ENCODE assay signal across 18 mouse cellular contexts in genomic region chr14:29028391-29029106, GRCm38 (mm10). TPM values are rescaled to one million over a fixed set of nuclear protein-coding genes. Genes with fewer than 3 reads are reported as not detected.
DNase-seq lines count a peak whose midpoint lies in the region; ATAC-seq and TF ChIP-seq lines count a peak whose summit lies in the region.
"Had no signal": no experiment of that assay in that cellular context is flagged by ENCODE, and none has a peak within 500 bp of the region (broad histone marks: within the 10 kb centered on the region; RNA-seq: fewer than 3 reads in every experiment).

No protein-coding gene starts in this region.

- TF ChIP-seq CTCF in midbrain, postnatal 0 days (IDR thresholded peaks at IDR 0.05) = no peak

- 67% methylated on average over 6 of the region's 6 CpGs for WGBS in midbrain, embryonic 12.5 days
- WGBS in midbrain, postnatal 0 days = 41% methylated on average over 6 of the region's 6 CpGs
- WGBS in embryonic facial prominence, embryonic 13.5 days = 26% methylated on average over 6 of the region's 6 CpGs
- 20% methylated on average over 6 of the region's 6 CpGs for WGBS in limb, embryonic 13.5 days
- WGBS in heart, embryonic 12.5 days = 76% methylated on average over 6 of the region's 6 CpGs

- H3K4me1 ChIP-seq in midbrain, embryonic 12.5 days = peaks cover 10% of the 10 kb centered on the region; the same call in 1 of the 2 replicates
- H3K4me1 ChIP-seq in midbrain, postnatal 0 days (ENCODE audit: insufficient read depth, low read length) = peaks cover 5% of the 10 kb centered on the region; the same call in 1 of the 2 replicates
- H3K4me1 ChIP-seq in embryonic facial prominence, embryonic 13.5 days = peaks cover 34% of the 10 kb centered on the region
- H3K4me1 ChIP-seq in limb, embryonic 13.5 days = peaks cover 27% of the 10 kb centered on the region
- peaks cover 17% of the 10 kb centered on the region for H3K4me1 ChIP-seq in heart, embryonic 12.5 days (replicated peaks)

- no peaks in the 10 kb centered on the region for H3K36me3 ChIP-seq in midbrain, embryonic 12.5 days
- H3K36me3 ChIP-seq in midbrain, postnatal 0 days (ENCODE audit: insufficient read depth, low read length) = no peaks in the 10 kb centered on the region
- no peaks in the 10 kb centered on the region for H3K36me3 ChIP-seq in embryonic facial prominence, embryonic 13.5 days
- no peaks in the 10 kb centered on the region for H3K36me3 ChIP-seq in limb, embryonic 13.5 days
- H3K36me3 ChIP-seq in heart, embryonic 12.5 days = no peaks in the 10 kb centered on the region
- H3K36me3 ChIP-seq: G1E; heart, embryonic 15.5 days had no signal

- DNase-seq in midbrain, postnatal 0 days (ENCODE audit: low spot score) = no peak
- peak; percentile 43 for DNase-seq in forelimb bud, embryonic 11.5 days (ENCODE audit: low read depth, low spot score)
- no peak for DNase-seq in neural tube, embryonic 10.5 days (ENCODE audit: extremely low spot score, low spot score)
- DNase-seq in cerebellum, adult 8-10 months = no peak
- DNase-seq: cerebellum, adult 18-20 months; liver, postnatal 0 days; thymus, adult 18-20 months had no signal

- 0 out of 2 replicates have a peak, but pooled peaks have one; percentile 11 for ATAC-seq in midbrain, embryonic 12.5 days (ENCODE audit: low FRiP score, low read depth)
- no peak for ATAC-seq in midbrain, postnatal 0 days (ENCODE audit: low FRiP score)
- peak; percentile 73 for ATAC-seq in embryonic facial prominence, embryonic 13.5 days (ENCODE audit: insufficient number of reproducible peaks, insufficient read depth, low FRiP score, low TSS enrichment, low read depth)
- ATAC-seq in limb, embryonic 13.5 days (ENCODE audit: low FRiP score, low read depth) = no peak
- no peak for ATAC-seq in heart, embryonic 12.5 days (ENCODE audit: insufficient number of reproducible peaks, low FRiP score)
- ATAC-seq: activated CD4-positive, CD25-positive, alpha-beta regulatory T cell, adult 4 months; inflammation-experienced regulatory T-cells, adult 6 months; liver, postnatal 0 days had no signal

- H3K27me3 ChIP-seq in midbrain, embryonic 12.5 days = no peaks in the 10 kb centered on the region
- H3K27me3 ChIP-seq in midbrain, postnatal 0 days (ENCODE audit: insufficient read depth, low read length) = no peaks in the 10 kb centered on the region
- no peaks in the 10 kb centered on the region for H3K27me3 ChIP-seq in embryonic facial prominence, embryonic 13.5 days
- H3K27me3 ChIP-seq in limb, embryonic 13.5 days = no peaks in the 10 kb centered on the region
- H3K27me3 ChIP-seq in heart, embryonic 12.5 days (replicated peaks) = peaks cover 3% of the 10 kb centered on the region; the same call in 1 of the 2 replicates
- H3K27me3 ChIP-seq: heart, embryonic 15.5 days had no signal

- peak overlapping the region; percentile 46; the same call in 1 of the 2 replicates for H3K27ac ChIP-seq in midbrain, embryonic 12.5 days (replicated peaks)
- no peak overlapping the region for H3K27ac ChIP-seq in midbrain, postnatal 0 days (ENCODE audit: low read depth, low read length)
- H3K27ac ChIP-seq in embryonic facial prominence, embryonic 13.5 days = peak overlapping the region; percentile 91
- peak overlapping the region; percentile 67; the same call in 1 of the 2 replicates for H3K27ac ChIP-seq in limb, embryonic 13.5 days
- no peak overlapping the region for H3K27ac ChIP-seq in heart, embryonic 12.5 days (ENCODE audit: poor library complexity, severe bottlenecking)
- H3K27ac ChIP-seq: heart, embryonic 15.5 days had no signal

- H3K4me3 ChIP-seq in midbrain, embryonic 12.5 days = no peak overlapping the region
- H3K4me3 ChIP-seq in midbrain, postnatal 0 days (ENCODE audit: low read depth, low read length) = no peak overlapping the region
- H3K4me3 ChIP-seq in embryonic facial prominence, embryonic 13.5 days = no peak overlapping the region
- no peak overlapping the region for H3K4me3 ChIP-seq in limb, embryonic 13.5 days
- no peak overlapping the region for H3K4me3 ChIP-seq in heart, embryonic 12.5 days
- H3K4me3 ChIP-seq: heart, embryonic 15.5 days had no signal

- H3K9ac ChIP-seq in midbrain, embryonic 12.5 days (replicated peaks) = no peak overlapping the region
- H3K9ac ChIP-seq in midbrain, postnatal 0 days (replicated peaks; ENCODE audit: low read length, poor library complexity, severe bottlenecking) = no peak overlapping the region
- H3K9ac ChIP-seq in embryonic facial prominence, embryonic 13.5 days = no peak overlapping the region
- no peak overlapping the region for H3K9ac ChIP-seq in limb, embryonic 13.5 days
- no peak overlapping the region for H3K9ac ChIP-seq in heart, embryonic 12.5 days
- H3K9ac ChIP-seq: heart, embryonic 15.5 days; liver, postnatal 0 days had no signal

- H3K4me2 ChIP-seq in midbrain, embryonic 12.5 days (replicated peaks) = no peak overlapping the region
- H3K4me2 ChIP-seq in midbrain, postnatal 0 days (ENCODE audit: low read depth, low read length, poor library complexity, severe bottlenecking) = no peak overlapping the region
- peak overlapping the region; percentile 34 for H3K4me2 ChIP-seq in embryonic facial prominence, embryonic 13.5 days
- peak overlapping the region; percentile 39 for H3K4me2 ChIP-seq in limb, embryonic 13.5 days (replicated peaks)
- H3K4me2 ChIP-seq in heart, embryonic 12.5 days = no peak overlapping the region
- H3K4me2 ChIP-seq: heart, embryonic 15.5 days had no signal

- no peaks in the 10 kb centered on the region for H3K9me3 ChIP-seq in midbrain, embryonic 12.5 days
- H3K9me3 ChIP-seq in midbrain, postnatal 0 days (ENCODE audit: low read length) = no peaks in the 10 kb centered on the region
- H3K9me3 ChIP-seq in embryonic facial prominence, embryonic 13.5 days = no peaks in the 10 kb centered on the region
- no peaks in the 10 kb centered on the region for H3K9me3 ChIP-seq in limb, embryonic 13.5 days
- no peaks in the 10 kb centered on the region for H3K9me3 ChIP-seq in heart, embryonic 12.5 days (replicated peaks)
- H3K9me3 ChIP-seq: heart, embryonic 15.5 days had no signal

RNA-seq across cellular contexts. Expression of gene Lrtm1, which starts 10.5 kb away (rescaled TPM):
- polyA plus RNA-seq in midbrain, embryonic 12.5 days (2016; fragmentation: Nextera tagmentation; extraction: Ambion mirVana) = 0.79 and 1.1 TPM in 2 replicates
- total RNA-seq in midbrain, postnatal 0 days (2014; rRNA removed) = not detected in 2 replicates
- polyA plus RNA-seq in midbrain, postnatal 0 days (2015; fragmentation: Nextera tagmentation; extraction: Ambion mirVana) = 0.12 TPM in 2 replicates
- 0.79 and 0.88 TPM in 2 replicates for polyA plus RNA-seq in embryonic facial prominence, embryonic 13.5 days (2015; fragmentation: Nextera tagmentation; extraction: Ambion mirVana)
- polyA plus RNA-seq in limb, embryonic 13.5 days (2015; fragmentation: Nextera tagmentation; extraction: Ambion mirVana) = 0.93 and 1.0 TPM in 2 replicates
- 0.94 and 1.1 TPM in 2 replicates for polyA plus RNA-seq in heart, embryonic 12.5 days (2016; fragmentation: Nextera tagmentation; extraction: Ambion mirVana)
- total RNA-seq: left cerebral cortex, postnatal 25 days had no signal
- polyA plus RNA-seq: activated CD4-positive, CD25-positive, alpha-beta regulatory T cell, adult 4 months; C2C12; frontal cortex, adult 2 months; G1E; inflammation-experienced regulatory T-cells, adult 6 months had no signal

Comparison
In these comparisons a context has a peak if more than half of its experiments do, and no peak if none do; other contexts are left out.
1. ATAC-seq: peak in midbrain, embryonic 12.5 days (single experiment) and embryonic facial prominence, embryonic 13.5 days (single experiment); none in midbrain, postnatal 0 days (single experiment), limb, embryonic 13.5 days (single experiment) and heart, embryonic 12.5 days (single experiment).
2. H3K27ac ChIP-seq: peak in midbrain, embryonic 12.5 days (single experiment), embryonic facial prominence, embryonic 13.5 days (single experiment) and limb, embryonic 13.5 days (single experiment); none in midbrain, postnatal 0 days (single experiment) and heart, embryonic 12.5 days (single experiment).
3. H3K4me2 ChIP-seq: peak in embryonic facial prominence, embryonic 13.5 days (single experiment) and limb, embryonic 13.5 days (single experiment); none in midbrain, embryonic 12.5 days (single experiment), midbrain, postnatal 0 days (single experiment) and heart, embryonic 12.5 days (single experiment).